Mouse (Mus musculus) spleen, postnatal 10 days (tissue): ENCODE data around the gene Cdkal1.

ENCODE experiments used
- DNase-seq, 2 experiments: peaks; one replicate each; pipeline ENCODE4 v3.0.0; 2021 to 2022; ENCODE audit warnings: low spot score in 2 of 2

The Cdkal1 gene

GRCm38 (mm10) chr13:29631342-29631741 is 224.1 kb downstream of the Cdkal1 start:
- DNase-seq = no peak

GRCm38 (mm10) chr13:29628607-29629006 is 226.9 kb downstream of the Cdkal1 start:
- peak in 1 of 2 experiments; percentile 43 for DNase-seq

- DNase-seq = peak in 1 of 2 experiments; percentile 26
Observed at GRCm38 (mm10) chr13:29627438-29628124, 227.9 kb downstream of the Cdkal1 start.

- DNase-seq = no peak
Observed at GRCm38 (mm10) chr13:29624929-29625328, 230.5 kb downstream of the Cdkal1 start.

GRCm38 (mm10) chr13:29623636-29624239 is 231.7 kb downstream of the Cdkal1 start:
- no peak for DNase-seq

GRCm38 (mm10) chr13:29621881-29622280 is 233.6 kb downstream of the Cdkal1 start:
- no peak for DNase-seq

- DNase-seq = no peak
Observed at GRCm38 (mm10) chr13:29621363-29621762, 234.1 kb downstream of the Cdkal1 start.

- no peak for DNase-seq
Observed at GRCm38 (mm10) chr13:29620826-29621225, 234.6 kb downstream of the Cdkal1 start.

- DNase-seq = no peak
Observed at GRCm38 (mm10) chr13:29616654-29617171, 238.8 kb downstream of the Cdkal1 start.

- no peak for DNase-seq
Observed at GRCm38 (mm10) chr13:29615987-29616386, 239.5 kb downstream of the Cdkal1 start.

- DNase-seq = no peak
Observed at GRCm38 (mm10) chr13:29615081-29615480, 240.4 kb downstream of the Cdkal1 start.

GRCm38 (mm10) chr13:29610051-29610931 is 245.2 kb downstream of the Cdkal1 start:
- DNase-seq = no peak

GRCm38 (mm10) chr13:29609441-29609840 is 246.0 kb downstream of the Cdkal1 start:
- DNase-seq = no peak

GRCm38 (mm10) chr13:29604241-29604640 is 251.2 kb downstream of the Cdkal1 start:
- peak in 1 of 2 experiments; percentile 64 for DNase-seq

GRCm38 (mm10) chr13:29603597-29603996 is 251.9 kb downstream of the Cdkal1 start:
- no peak for DNase-seq

GRCm38 (mm10) chr13:29601033-29601432 is 254.4 kb downstream of the Cdkal1 start:
- DNase-seq = no peak

GRCm38 (mm10) chr13:29599646-29600045 is 255.8 kb downstream of the Cdkal1 start:
- DNase-seq = no peak

- no peak for DNase-seq
Observed at GRCm38 (mm10) chr13:29596735-29597134, 258.7 kb downstream of the Cdkal1 start.

- no peak for DNase-seq
Observed at GRCm38 (mm10) chr13:29593096-29593495, 262.4 kb downstream of the Cdkal1 start.

GRCm38 (mm10) chr13:29590685-29591084 is 264.8 kb downstream of the Cdkal1 start:
- no peak for DNase-seq

- DNase-seq = no peak
Observed at GRCm38 (mm10) chr13:29590164-29590563, 265.3 kb downstream of the Cdkal1 start.

- no peak for DNase-seq
Observed at GRCm38 (mm10) chr13:29588693-29589092, 266.8 kb downstream of the Cdkal1 start.
